Mouse (Mus musculus) layer of hippocampus, postnatal 14 days (tissue): ENCODE measurements around the gene Tcerg1l. TPM values are rescaled to one million over a fixed set of nuclear protein-coding genes. Genes with fewer than 3 reads are reported as not detected.

Source experiments
- DNase-seq, 2 experiments: peaks; one replicate each; pipeline ENCODE4 v3.0.0; 2021 to 2022; ENCODE audit warnings: low spot score in 2 of 2, mixed read lengths in 1 of 2
- total RNA-seq, 2 experiments: library from RNA; stranded (reverse); gene quantifications; 2 replicates each; pipeline ENCODE4 v1.2.3; 2021

Gene Tcerg1l
- total RNA-seq, 2 experiments from 2014 or later, result 13.6 to 15.3 TPM

GRCm38 (mm10) chr7:138367570-138367969 lies 30.0 kb downstream of the Tcerg1l start:
- no peak for DNase-seq

- DNase-seq, result peak; percentile 12 to 45
Observed at GRCm38 (mm10) chr7:138365519-138365918, 32.0 kb downstream of the Tcerg1l start.

- no peak for DNase-seq
Observed at GRCm38 (mm10) chr7:138357475-138357874, 40.1 kb downstream of the Tcerg1l start.

- DNase-seq, result no peak
Observed at GRCm38 (mm10) chr7:138356655-138357449, 40.7 kb downstream of the Tcerg1l start.

- DNase-seq, result no peak
Observed at GRCm38 (mm10) chr7:138345451-138345850, 52.1 kb downstream of the Tcerg1l start.

- DNase-seq, result no peak
Observed at GRCm38 (mm10) chr7:138338451-138338850, 59.1 kb downstream of the Tcerg1l start.

GRCm38 (mm10) chr7:138337946-138338345 lies 59.6 kb downstream of the Tcerg1l start:
- DNase-seq, result no peak

- DNase-seq, result no peak
Observed at GRCm38 (mm10) chr7:138332504-138333168, 64.9 kb downstream of the Tcerg1l start.

GRCm38 (mm10) chr7:138331266-138331665 lies 66.3 kb downstream of the Tcerg1l start:
- DNase-seq, result no peak

- peak in 1 of 2 experiments; percentile 24 for DNase-seq
Observed at GRCm38 (mm10) chr7:138328637-138329036, 68.9 kb downstream of the Tcerg1l start.

GRCm38 (mm10) chr7:138326760-138327159 lies 70.8 kb downstream of the Tcerg1l start:
- no peak for DNase-seq

- DNase-seq, result no peak
Observed at GRCm38 (mm10) chr7:138313733-138314132, 83.8 kb downstream of the Tcerg1l start.

- no peak for DNase-seq
Observed at GRCm38 (mm10) chr7:138306126-138306525, 91.4 kb downstream of the Tcerg1l start.

GRCm38 (mm10) chr7:138284790-138285189 lies 112.7 kb downstream of the Tcerg1l start:
- no peak for DNase-seq

GRCm38 (mm10) chr7:138275263-138275662 lies 122.3 kb downstream of the Tcerg1l start:
- no peak for DNase-seq

- DNase-seq, result no peak
Observed at GRCm38 (mm10) chr7:138271328-138271727, 126.2 kb downstream of the Tcerg1l start.

- DNase-seq, result no peak
Observed at GRCm38 (mm10) chr7:138269386-138269785, 128.1 kb downstream of the Tcerg1l start.

GRCm38 (mm10) chr7:138267976-138268646 lies 129.4 kb downstream of the Tcerg1l start:
- peak in 1 of 2 experiments; percentile 5 for DNase-seq

GRCm38 (mm10) chr7:138248612-138249011 lies 148.9 kb downstream of the Tcerg1l start:
- DNase-seq, result peak in 1 of 2 experiments; percentile 11

GRCm38 (mm10) chr7:138248176-138248575 lies 149.4 kb downstream of the Tcerg1l start:
- peak; percentile 26 to 33 for DNase-seq

GRCm38 (mm10) chr7:138246684-138247083 lies 150.8 kb downstream of the Tcerg1l start:
- DNase-seq, result no peak

GRCm38 (mm10) chr7:138242229-138242628 lies 155.3 kb downstream of the Tcerg1l start:
- DNase-seq, result no peak
